Mouse (Mus musculus) forelimb bud, embryonic 11.5 days (tissue): ENCODE results near the gene Arid1a.
"Not testable (repeated sequence)": the region's sequence is repeated elsewhere in the genome, so short reads cannot be mapped to it uniquely, and the experiment has no call there.

ENCODE experiments used
- DNase-seq: peaks from one replicate; pipeline ENCODE4 v3.0.0-alpha.2; 2012; ENCODE audit warnings: low read depth, low spot score

Gene Arid1a

GRCm38 (mm10) chr4:133652746-133653145 is 103.8 kb downstream of the Arid1a start:
- no peak for DNase-seq

GRCm38 (mm10) chr4:133651986-133652385 is 104.6 kb downstream of the Arid1a start:
- DNase-seq: no peak

GRCm38 (mm10) chr4:133651445-133651844 is 105.1 kb downstream of the Arid1a start:
- no peak for DNase-seq

GRCm38 (mm10) chr4:133649989-133650699 is 106.4 kb downstream of the Arid1a start, which contains the start of gene Zdhhc18:
Gene Zdhhc18 (minus strand): TSS chr4:133650154.
- peak; percentile 75 for DNase-seq

GRCm38 (mm10) chr4:133649464-133649863 is 107.1 kb downstream of the Arid1a start:
- DNase-seq: not testable (repeated sequence)

- DNase-seq: no peak
Measured at GRCm38 (mm10) chr4:133645680-133646079, 110.9 kb downstream of the Arid1a start.

- DNase-seq: no peak
Measured at GRCm38 (mm10) chr4:133645195-133645594, 111.4 kb downstream of the Arid1a start.

GRCm38 (mm10) chr4:133634043-133634410 is 122.5 kb downstream of the Arid1a start:
- DNase-seq: no peak

GRCm38 (mm10) chr4:133633332-133634042 is 123.1 kb downstream of the Arid1a start:
- peak; percentile 75 for DNase-seq

- DNase-seq: no peak
Measured at GRCm38 (mm10) chr4:133632483-133633327, 123.9 kb downstream of the Arid1a start.

GRCm38 (mm10) chr4:133631769-133632411 is 124.7 kb downstream of the Arid1a start:
- no peak for DNase-seq

- no peak for DNase-seq
Measured at GRCm38 (mm10) chr4:133631071-133631768, 125.3 kb downstream of the Arid1a start.

- DNase-seq: no peak
Measured at GRCm38 (mm10) chr4:133630326-133630920, 126.1 kb downstream of the Arid1a start.

- no peak for DNase-seq
Measured at GRCm38 (mm10) chr4:133629191-133629590, 127.4 kb downstream of the Arid1a start.
